Mouse (Mus musculus): Measurements from ENCODE around the gene Hist1h4b.
"Not testable (repeated sequence)": the region's sequence is repeated elsewhere in the genome, so short reads cannot be mapped to it uniquely, and the experiment has no call there.

Gene Hist1h4b

DNA sequence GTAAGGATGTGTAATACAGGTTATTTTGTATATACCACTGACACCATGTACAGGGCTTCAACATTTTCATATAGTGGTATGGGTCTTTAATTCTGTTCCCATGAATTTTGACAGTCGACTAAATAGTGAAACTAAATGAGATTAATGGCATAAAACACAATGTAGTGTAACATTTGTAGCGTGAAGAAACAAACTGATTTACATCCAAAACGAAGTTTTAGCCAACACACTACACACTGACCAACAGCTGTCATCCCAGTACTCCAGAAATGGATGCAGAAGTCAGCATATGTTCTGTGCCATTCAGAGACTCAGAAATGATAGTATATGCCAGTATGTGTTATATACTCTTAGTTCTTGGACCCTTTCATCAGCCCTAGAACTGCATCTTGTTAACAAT lies 1.1 kb downstream of the Hist1h4b start:
- DNase-seq = no peak

DNA sequence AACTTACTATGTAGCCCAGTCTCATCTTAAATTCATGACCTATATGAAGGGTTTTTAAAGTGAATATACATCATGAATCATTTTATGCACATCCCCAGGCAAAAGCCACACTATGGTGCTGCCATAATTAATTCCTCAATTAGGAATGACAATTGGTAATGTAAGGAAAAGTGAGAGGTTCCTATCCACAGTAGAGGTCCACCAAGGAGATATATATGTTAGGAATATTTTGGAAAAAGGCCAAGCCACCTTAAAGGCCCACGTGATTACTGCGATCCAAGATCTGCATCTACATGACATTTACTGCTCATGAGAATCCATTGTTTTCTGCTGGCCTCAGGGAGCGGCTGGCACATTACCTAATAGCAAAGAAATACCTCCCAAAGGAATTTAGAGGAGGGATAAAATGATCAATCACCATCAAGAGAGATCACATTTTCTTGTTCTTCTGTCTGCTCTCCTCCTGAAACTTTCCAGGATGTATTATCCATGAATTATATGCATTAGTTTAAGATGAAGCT lies 2.5 kb downstream of the Hist1h4b start:
- no peak for DNase-seq

DNA sequence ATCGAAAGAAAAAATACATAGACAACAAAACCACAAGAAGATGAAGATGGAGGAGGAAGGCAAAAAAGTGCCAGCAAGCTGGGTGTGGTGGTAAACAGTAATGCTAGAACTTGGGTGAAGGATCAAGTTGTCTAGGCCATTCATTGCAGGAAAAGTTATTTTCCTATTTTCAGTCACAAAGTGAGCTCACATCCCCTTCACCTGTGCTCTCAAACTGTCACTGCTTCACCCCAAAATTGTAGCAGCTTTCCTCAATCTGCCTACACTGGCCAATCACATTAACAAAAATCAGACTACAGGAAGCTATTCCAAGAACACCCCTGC lies 3.1 kb downstream of the Hist1h4b start:
- no peak for DNase-seq

DNA sequence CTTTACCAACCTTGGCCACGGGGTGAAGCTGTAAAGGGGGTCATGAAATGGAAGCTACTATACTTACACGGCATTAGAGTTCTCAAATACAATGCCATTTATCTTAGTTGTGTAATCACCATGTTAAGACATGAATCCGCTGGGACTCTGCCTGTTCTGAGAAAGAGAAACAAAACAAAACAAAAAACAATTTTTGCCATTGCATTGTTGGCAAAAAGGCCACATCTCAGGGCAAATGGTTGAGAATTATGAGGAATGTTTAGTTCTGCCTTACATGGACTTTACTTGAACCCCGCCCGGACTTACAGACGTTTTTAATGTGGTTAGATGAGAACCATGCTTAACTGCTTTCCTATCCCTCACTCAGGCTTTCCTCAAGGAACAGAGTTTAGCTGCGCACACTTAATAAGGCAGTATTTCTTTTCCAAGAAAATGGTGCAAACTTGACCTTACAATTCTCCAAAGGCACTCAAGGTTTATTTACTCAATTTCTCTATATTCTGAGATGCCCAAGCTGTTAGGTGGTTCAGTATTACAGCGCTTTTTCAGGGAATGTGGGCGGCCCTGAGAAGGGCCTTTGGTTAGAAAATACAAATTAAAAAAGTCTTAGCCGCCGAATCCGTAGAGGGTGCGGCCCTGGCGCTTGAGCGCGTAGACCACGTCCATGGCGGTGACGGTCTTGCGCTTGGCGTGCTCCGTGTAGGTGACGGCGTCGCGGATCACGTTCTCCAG lies 3.6 kb downstream of the Hist1h4b start:
- no peak for DNase-seq

DNA sequence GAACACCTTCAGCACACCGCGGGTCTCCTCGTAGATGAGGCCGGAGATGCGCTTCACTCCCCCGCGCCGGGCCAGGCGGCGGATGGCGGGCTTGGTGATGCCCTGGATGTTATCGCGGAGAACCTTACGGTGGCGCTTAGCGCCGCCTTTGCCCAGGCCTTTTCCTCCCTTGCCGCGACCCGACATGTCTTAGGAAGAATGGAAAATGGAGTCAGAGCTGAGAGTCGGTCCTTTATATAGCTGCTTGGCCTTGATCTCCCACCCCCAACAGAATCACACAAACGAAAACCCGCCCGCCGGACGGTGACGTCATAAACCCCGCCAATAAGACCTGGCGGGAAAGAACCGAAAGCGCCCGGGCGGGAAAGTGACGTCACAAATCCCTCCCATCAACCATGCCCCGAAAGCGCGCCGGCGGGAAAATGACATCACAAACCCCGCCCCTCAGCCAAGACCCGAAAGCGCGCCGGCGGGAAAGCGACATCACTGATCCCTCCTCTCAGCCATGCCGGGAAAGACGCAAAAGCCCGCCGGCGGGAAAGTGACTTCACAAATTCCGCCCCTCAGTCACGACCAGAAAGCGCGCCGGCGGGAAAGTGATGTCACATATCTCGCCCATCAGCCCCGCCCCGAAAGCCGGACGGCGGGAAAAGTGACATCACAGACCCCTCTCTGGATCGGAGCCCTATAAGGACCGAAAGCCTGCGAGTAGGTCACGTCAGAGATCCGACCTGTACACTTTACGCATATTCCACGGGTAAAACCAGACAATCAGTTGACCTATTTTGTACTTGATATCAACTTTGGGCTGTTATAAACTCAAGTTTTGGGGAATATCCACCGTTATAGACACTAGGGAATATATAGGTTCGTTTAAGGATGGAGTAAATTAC lies 4.4 kb downstream of the Hist1h4b start, which contains the start of gene Hist1h4a:
Gene Hist1h4a, minus strand, starts transcription at position 259 of the 893 bp plus-strand sequence.
- DNase-seq = peak; percentile 93 to 95

DNA sequence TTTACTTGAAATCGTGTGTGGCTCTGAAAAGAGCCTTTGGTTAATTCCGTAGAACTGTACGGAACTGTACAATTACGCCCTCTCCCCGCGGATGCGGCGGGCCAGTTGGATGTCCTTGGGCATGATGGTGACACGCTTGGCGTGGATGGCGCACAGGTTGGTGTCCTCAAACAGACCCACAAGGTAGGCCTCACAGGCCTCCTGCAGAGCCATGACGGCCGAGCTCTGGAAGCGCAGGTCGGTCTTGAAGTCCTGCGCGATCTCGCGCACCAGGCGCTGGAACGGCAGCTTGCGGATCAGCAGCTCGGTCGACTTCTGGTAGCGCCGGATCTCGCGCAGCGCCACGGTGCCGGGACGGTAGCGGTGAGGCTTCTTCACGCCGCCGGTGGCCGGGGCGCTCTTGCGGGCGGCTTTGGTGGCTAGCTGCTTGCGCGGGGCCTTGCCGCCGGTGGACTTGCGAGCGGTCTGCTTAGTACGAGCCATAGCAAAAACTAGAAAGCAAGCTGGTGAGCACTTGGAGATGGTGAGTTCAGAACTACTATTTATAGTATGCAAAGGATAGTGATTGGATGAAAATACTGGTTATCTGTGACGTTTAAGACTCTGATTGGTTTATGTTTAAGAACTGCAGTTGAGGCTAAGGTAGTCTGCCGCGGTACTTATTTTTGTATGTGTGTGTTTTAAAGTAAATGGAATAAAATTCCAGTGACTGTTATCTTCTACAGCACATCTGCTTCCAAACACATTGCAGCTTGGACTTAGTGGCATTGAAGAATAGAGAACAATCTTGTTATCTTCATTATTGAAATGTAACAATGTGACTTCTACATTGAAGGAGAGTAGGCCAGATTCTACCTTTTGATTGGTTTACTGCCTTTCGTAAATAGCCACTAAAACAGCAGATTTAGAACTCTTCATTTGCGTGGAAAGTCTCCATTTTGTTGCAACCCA lies 5.3 kb downstream of the Hist1h4b start, which contains the start of gene Hist1h3a:
Gene Hist1h3a, minus strand, starts transcription at position 516 of the 951 bp plus-strand sequence.
- DNase-seq = peak; percentile 45 to 72

DNA sequence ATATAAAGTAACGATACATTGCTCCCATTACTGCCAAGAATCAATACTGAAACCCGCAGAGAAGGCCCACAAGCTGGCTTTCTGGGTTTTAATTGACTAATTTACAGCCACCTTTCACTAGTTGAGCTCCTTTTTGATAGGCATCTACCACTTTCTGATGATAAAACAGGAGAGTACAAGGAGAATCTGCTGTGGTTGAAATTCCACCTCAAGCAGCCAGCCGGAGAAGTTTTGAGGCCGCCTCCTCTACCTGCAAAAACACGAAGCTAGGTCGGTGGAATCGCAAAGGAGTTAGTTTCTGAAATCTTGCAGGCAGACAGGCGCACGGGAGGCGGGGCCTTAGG lies 6.4 kb downstream of the Hist1h4b start:
- no peak for DNase-seq

DNA sequence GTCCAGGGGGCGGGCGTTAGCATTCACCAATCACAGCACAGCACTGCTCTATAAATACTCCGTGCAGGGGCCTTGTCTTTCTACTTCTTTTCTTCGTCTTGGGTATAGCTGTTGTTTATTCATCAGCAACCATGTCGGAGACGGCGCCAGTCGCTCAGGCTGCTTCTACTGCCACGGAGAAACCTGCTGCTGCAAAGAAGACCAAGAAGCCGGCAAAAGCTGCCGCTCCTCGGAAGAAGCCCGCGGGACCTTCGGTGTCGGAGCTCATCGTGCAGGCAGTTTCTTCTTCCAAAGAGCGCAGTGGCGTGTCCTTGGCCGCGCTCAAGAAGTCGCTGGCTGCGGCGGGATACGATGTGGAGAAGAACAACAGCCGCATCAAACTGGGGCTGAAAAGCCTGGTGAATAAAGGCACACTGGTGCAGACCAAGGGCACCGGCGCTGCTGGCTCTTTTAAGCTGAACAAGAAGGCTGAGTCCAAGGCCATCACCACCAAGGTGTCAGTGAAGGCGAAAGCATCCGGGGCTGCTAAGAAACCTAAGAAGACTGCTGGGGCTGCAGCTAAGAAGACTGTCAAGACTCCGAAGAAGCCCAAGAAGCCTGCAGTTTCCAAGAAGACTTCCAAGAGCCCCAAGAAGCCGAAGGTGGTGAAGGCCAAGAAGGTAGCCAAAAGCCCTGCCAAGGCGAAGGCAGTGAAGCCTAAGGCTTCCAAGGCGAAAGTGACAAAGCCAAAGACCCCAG lies 6.9 kb downstream of the Hist1h4b start, which contains the start of gene Hist1h1a:
Gene Hist1h1a, plus strand, starts transcription at position 81 of the 738 bp plus-strand sequence.
- peak; percentile 78 to 83 for DNase-seq

DNA sequence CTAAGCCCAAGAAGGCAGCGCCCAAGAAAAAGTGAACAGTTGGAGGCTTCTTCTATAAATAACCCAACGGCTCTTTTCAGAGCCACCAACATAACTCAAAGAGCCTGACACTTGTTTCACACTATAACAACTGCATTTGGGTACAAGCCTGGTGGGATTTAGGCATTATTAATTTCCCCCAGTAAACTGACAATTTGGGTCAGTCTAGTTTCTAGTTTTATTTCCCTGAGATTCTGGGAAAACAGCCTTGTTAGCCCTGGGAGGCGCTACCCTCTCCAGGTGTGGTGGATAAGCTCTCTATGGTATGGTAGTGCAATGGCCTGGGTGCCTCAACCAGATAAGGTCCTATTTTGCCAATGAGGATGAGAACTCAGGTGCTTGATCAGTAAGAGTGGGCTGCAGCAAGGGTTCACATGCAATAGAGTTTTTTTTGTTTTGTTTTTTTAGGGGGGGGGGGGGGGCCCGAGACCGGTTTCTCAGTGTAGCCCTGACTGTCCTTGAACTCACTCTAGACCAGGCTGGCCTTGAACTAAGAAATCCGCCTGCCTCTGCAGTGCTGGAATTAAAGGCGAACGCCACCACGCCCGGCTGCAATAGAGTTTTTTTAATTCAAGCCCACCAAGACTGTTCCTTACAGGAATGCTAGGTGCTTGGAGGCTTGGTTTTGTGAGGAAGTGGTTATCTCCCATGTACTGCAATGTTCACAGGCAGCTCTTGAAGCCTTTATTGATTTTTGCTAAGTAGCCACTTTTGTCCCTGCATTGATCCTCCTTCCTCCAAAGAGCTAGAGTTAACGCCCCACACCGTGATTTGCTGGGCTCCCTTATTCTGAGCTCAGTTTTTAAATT lies 7.7 kb downstream of the Hist1h4b start:
- no peak for DNase-seq

DNA sequence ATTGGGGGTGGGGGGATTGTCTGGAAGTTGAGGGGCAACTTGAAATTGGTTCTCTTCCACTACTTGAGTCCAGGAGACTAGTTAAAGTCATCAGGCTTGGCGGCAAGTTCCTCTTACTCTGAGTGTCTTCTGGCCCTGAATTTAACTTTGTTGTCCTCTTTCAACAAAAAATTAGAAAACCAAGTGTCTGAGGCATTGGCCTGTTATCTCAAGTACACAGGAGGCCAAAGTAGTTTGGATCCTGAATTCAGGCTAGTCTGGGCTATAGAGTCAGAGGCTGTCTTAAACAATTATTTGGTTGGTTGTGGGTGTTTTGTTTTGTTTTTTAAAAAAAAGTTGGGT lies 8.3 kb downstream of the Hist1h4b start:
- DNase-seq = no peak

DNA sequence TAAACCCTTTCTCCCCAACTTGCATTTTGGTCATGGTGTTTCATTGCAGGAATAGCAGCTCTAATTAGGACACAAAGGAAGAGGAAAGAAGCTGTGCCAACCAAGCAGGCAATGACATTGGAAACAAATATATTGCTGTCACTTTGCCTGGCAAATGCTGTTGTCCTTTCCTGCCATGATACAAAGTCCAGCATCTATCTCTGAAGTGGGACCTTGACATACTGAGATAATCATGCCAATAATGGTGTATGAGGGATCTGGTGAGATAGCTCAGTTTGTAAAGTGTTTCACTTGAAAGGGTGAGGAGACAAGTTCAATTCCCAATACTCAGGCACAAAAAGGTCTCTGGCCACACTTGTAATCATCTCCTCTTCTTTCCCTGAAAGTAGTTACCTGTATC lies 10.0 kb downstream of the Hist1h4b start:
- DNase-seq = no peak

DNA sequence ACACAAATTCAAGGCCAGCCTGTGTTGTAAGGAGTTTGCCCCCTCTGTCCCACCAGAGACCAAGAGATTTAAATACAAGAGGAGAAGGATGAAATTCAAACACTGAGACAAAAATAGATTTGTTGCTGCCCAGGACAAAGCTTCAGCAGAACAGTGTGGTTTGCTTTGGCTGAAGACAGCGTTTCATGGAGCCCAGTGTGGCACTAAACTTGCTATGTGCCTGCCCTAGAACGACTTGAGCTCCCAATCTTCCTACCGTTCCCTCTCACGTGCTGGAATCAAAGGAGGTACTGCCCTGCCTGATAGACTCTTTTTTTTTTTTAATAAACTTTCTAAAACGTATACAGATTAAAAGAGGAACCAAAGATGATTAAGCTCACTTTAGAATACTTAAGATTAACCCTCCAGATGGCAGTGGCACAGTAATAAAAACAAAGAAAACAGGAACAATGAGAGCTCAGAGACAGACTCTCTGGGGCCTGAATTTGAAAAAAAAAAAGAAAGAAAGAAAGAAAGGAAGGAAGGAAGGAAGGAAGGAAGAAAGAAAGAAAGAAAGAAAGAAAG lies 12.1 kb downstream of the Hist1h4b start:
- no peak for DNase-seq

DNA sequence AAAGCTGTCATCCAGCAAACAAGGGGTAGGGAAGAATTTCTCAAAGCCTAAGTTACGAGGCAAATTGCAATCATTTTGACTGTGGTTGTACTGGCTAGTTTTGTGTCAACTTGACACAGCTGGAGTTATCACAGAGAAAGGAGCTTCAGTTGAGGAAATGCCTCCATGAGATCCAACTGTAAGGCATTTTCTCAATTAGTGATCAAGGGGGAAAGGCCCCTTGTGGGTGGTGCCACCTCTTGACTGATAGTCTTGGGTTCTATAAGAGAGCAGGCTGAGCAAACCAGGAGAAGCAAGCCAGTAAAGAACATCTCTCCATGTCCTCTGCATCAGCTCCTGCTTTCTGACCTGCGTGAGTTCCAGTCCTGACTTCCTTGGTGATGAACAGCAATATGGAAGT lies 12.8 kb downstream of the Hist1h4b start, which contains the start of gene Trim38:
Gene Trim38, plus strand, starts transcription at position 301 of the 400 bp plus-strand sequence.
- not testable (repeated sequence) for DNase-seq

DNA sequence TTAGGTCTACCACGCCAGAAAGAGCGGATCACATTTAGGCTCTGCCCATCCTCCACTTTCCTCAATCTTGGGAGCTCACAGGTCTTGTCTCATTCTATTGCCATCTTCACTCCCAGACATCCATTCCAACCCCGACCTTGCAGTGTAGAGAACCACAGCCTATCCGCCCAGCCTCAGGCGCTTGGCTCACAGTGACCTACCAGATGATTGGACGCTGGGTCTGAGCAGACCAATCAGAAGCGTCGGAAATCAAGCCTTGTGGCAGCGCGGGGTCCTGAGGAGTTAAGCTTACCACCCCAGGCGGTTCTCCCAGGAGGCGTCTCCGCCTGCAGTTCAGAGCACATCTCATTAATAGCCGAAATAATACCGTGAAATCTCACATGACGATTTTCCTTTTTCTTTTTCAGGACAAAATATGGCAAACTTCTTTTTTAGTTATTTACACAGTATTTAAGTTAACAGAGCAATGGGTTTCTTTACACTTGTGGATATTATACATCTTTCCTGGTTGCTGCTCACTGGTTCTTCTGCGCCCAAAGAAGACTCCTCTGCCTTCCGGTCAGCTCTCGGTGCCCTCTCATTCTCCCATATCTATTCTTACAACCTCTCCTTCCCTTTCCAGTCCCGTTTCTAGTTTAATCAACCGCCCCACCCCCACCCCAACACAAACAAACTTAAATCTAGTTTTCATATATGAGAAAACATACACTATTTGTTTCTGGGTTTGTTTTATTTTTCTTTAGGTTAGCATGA lies 15.9 kb downstream of the Hist1h4b start:
- no peak for DNase-seq

DNA sequence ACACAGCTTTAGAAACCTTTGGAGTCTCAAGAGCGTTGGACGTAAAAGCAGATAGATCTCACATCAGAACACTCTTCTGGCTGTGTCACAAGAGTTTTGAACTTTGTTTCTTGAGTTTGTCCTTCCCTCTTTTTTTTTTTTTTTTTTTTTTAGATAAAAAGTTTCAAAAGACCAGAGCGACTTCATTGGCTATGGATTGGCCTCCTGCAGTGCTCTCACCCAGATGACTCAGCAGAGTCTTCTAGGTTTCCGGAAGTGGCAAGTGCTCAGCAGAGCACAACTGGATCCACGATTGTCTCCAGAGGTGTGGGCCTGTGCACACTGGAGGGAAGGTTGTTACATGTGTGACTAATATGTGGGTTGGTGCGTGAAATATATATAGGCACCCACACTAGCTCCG lies 21.5 kb downstream of the Hist1h4b start:
- no peak for DNase-seq

DNA sequence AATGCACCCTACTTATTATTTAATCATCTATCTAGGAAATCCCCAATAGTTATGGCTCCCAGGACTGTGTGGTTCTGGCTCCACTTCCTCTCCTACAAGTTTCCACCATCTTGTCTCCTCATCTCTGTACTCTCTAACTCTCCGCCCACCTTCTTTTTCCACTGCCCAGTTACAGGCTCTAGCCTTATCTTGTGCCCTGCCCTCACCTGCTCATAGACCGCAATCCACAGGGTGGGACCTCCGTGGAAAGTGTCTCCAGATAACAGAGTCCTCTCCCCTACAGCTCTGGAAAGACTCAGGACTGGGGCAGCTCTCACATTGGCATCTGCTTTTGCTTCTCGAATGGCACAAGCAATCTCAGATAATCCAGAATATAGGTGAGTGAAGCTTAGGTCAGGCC lies 22.2 kb downstream of the Hist1h4b start:
- no peak for DNase-seq

DNA sequence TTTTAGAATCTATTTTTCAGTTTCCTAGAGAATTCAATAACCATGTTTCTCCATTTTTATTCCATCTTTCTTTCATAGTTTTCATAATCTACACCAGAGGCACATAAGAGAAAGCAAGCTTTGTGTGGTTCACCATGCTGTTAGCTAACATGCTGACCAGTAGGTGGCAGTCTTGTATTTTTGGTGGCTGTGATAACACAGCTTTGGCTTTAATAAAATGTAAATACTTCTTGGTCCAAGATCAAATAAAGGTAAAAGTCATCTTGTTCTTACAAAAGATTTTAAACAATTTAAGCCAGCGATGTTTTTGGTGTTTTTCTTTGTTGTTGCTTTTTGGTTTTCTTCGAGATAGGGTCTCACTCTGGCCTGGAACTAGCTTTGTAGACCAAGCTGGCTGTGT lies 35.7 kb downstream of the Hist1h4b start:
- peak; percentile 20 to 25 for DNase-seq

DNA sequence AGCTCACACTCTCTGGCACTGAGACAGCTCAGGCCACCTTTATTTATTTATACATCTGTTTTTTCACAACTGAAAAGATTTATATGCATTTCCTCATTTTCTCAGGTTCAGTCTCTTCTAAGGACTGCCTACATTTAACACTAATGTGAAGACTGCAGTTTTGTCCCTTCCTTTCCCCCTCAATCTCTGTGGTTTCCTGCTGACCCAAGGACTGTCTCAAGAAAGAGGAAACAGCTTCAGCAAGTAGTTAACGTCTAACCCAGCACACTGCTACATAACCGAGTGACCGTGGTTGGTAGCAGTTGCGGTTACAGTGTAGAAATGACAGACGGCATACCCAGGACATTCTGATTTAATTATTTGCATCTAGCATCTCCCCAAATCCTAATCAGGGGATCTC lies 42.6 kb downstream of the Hist1h4b start:
- DNase-seq = no peak

DNA sequence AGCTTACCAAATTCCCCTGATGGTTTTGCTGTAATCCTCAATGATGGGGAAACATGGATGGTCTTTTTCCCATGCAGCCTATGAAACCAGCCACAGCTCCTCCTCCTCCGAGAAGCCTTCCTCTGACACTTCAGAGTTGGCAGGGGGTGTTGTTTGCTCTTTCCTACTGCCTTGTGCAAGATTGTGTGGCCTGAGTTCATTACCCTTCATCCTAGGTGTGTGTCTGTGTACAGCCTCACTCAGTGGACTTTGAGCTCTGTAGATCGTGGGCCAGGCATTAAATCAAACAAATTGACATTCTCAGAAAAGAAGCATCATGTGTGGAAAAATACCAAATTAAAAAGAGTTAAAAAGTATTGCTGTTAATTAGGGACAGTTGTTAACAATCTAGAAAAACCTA lies 47.7 kb downstream of the Hist1h4b start:
- DNase-seq = no peak

Measured in kidney, adult 8-10 months (tissue).